Mouse (Mus musculus) central nervous system, embryonic 18 days (tissue): ENCODE data around the gene Efcc1. TPM values are rescaled to one million over a fixed set of nuclear protein-coding genes. Genes with fewer than 3 reads are reported as not detected.

Source experiments
- polyA plus RNA-seq: library from polyadenylated mRNA; depleted of rRNA; stranded (reverse); fragments of >200 nt; gene quantifications from 2 replicates; pipeline ENCODE4 v1.2.3, GENCODE M21; 2012; rRNA removed

Efcc1 gene
- 3.7 and 4.2 TPM in 2 replicates for polyA plus RNA-seq

DNA sequence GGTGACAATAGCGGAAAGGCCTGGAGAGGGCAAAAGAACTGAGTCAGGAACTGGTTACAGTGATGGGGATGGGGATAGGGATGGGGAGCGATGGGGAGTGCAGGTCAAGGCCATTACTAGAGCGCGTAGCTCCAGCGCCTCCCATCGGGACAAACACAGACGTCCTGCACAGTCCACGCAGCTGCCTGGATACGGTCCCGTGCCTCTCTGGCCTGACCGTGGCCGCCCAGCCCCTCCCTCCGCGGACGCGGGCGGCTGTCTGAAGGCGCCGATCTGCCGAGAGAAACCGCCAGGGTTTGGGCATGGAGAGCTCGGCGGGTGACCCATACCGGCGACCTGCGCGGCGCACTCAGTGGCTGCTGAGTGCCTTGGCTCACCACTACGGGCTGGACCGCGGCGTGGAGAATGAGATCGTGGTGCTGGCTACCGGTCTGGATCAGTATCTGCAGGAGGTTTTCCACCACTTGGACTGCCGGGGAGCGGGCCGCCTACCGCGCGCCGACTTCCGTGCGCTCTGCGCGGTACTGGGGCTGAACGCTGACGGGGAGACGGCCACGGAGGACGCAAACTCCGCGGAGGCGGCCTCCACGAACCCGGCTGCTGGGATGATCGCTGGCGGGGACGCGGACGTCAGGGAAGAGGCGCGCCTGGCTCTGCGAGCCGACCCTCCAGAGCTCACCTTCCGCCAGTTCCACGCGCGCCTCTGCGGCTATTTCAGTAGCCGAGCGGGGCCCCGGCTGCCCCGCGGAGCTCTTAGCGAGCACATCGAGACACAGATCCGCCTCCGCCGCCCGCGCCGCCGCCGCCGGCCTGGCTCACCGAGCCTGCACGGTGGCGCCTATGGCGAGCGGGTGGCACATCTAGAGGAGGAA, at the start of gene Efcc1:
Efcc1 (plus strand) TSS at position 279 of the 872 bp plus-strand sequence.

DNA sequence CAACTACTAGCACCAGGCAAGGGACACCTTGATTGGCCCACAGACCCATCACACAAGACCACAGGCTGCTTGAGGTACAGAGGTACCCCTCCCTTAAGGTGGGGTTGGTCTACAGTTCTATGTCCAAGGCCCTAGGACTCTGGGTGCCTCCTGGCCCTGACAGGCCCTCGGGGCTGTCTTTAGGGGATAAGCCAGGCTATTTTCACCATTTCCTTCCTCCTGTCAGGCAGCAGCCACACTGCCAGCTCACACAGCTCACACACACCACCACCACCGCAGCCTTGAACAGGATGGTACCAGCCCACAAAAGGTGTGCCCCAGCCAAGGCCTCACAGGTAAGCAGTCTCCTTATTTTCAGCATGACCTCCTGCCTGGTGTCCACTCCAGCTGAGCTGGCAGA, 47.2 kb downstream of the Efcc1 start, which contains the start of gene Gp9:
Gp9 (plus strand) TSS at position 231 of the 400 bp plus-strand sequence.

Other genes with a start within 250 kb of the Efcc1 start
- gene Arhgap25, start 197.6 kb upstream of the Efcc1 start, polyA plus RNA-seq, result 0.92 and 1.0 TPM in 2 replicates
- gene Prokr1, start 140.1 kb upstream of the Efcc1 start, polyA plus RNA-seq, result 1.1 and 1.6 TPM in 2 replicates
- 6.8 and 7.7 TPM in 2 replicates for gene Aplf, start 58.7 kb upstream of the Efcc1 start, polyA plus RNA-seq
- 0.15 TPM in 1 of 2 replicates, not detected in the other for gene Gp9, start 47.2 kb downstream of the Efcc1 start, polyA plus RNA-seq
- 13.4 and 13.8 TPM in 2 replicates for gene Rab43, start 81.3 kb downstream of the Efcc1 start, polyA plus RNA-seq
- gene Gm45140, start 104.9 kb downstream of the Efcc1 start, polyA plus RNA-seq, result 6.0 and 8.7 TPM in 2 replicates
- gene Isy1, start 107.9 kb downstream of the Efcc1 start, polyA plus RNA-seq, result 32.0 and 38.4 TPM in 2 replicates
- gene Cnbp, start 120.2 kb downstream of the Efcc1 start, polyA plus RNA-seq, result 263 and 285 TPM in 2 replicates
- 113 and 116 TPM in 2 replicates for gene Copg1, start 156.9 kb downstream of the Efcc1 start, polyA plus RNA-seq
- 41.5 and 42.1 TPM in 2 replicates for gene Hmces, start 183.1 kb downstream of the Efcc1 start, polyA plus RNA-seq